Mouse (Mus musculus): Measurements from ENCODE around the gene Dgkh.

GRCm38 (mm10) chr14:78699634-78700033, 32.9 kb downstream of the Dgkh start:
- no peak for TF ChIP-seq CTCF (IDR thresholded peaks at IDR 0.05; ENCODE audit: control insufficient read depth, insufficient read depth, insufficient read length)
- no peak for TF ChIP-seq MAX (IDR thresholded peaks at IDR 0.05)
- no peak for TF ChIP-seq USF1 (IDR thresholded peaks at IDR 0.05; ENCODE audit: low read depth)
